Mouse (Mus musculus) embryonic facial prominence, embryonic 10.5 days (tissue): ENCODE results near the gene Dnajc6. TPM values are rescaled to one million over a fixed set of nuclear protein-coding genes. Genes with fewer than 3 reads are reported as not detected.

Experiments
- DNase-seq: peaks from one replicate; pipeline ENCODE4 v3.0.0-alpha.2; 2017; ENCODE audit warnings: low spot score
- H3K27ac ChIP-seq: fragments of 300-500 bp; sonication (generic); replicated peaks from 2 replicates; pipeline ENCODE4 v1.5.1; 2016; ENCODE audit warnings: mild to moderate bottlenecking
- H3K27me3 ChIP-seq: fragments of 300-500 bp; sonication (generic); replicated peaks from 2 replicates; pipeline ENCODE4 v1.6.1; 2016; ENCODE audit warnings: low read depth, mild to moderate bottlenecking; ENCODE audit not compliant: poor library complexity, severe bottlenecking
- H3K36me3 ChIP-seq: fragments of 300-500 bp; sonication (generic); replicated peaks from 2 replicates; pipeline ENCODE4 v1.6.1; 2016; ENCODE audit warnings: mild to moderate bottlenecking, moderate library complexity
- H3K4me1 ChIP-seq: fragments of 300-500 bp; sonication (generic); 2 replicates; pipeline ENCODE4 v1.6.1; 2016
- H3K4me3 ChIP-seq: fragments of 300-500 bp; sonication (generic); 2 replicates; pipeline ENCODE4 v1.5.1; 2016; ENCODE audit warnings: mild to moderate bottlenecking, moderate library complexity
- H3K9me3 ChIP-seq: fragments of 300-500 bp; sonication (generic); 2 replicates; pipeline ENCODE4 v1.6.1; 2016; ENCODE audit warnings: mild to moderate bottlenecking
- WGBS: fragments of 180-500 bp; shearing (Covaris S2); methylation state at CpG from one replicate; pipeline ENCODE4 v1.1.7; 2016; 5-methylcytosine and 5-hydroxymethylcytosine counted together
- polyA plus RNA-seq: library from polyadenylated mRNA; unstranded; fragments of >200 nt; fragmentation: Nextera tagmentation; extraction: Ambion mirVana; gene quantifications from 2 replicates; pipeline ENCODE4 v1.2.1, GENCODE M21; 2016

The Dnajc6 gene
- polyA plus RNA-seq, 1 experiment from 2014 or later = 1.5 TPM

DNA sequence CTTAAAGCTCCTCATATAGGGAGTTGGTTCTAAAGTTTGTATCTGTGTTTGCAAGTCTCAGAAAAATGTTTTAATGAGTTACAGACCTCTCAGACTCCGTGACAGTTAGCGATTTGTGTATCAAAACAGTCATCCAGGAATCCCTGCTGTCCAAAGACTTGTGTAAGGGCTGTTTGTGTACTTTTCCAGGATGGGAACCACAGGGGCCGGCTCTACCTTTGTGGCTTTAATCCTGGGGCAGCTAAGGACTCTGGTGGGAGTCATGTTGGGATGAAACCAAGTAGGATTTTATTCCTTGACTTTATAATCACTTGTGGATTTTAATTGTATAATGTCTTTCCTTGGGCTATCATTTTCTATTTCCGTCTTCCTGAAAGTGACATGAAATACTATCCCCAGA is 55.0 kb downstream of the Dnajc6 start:
- no peak for DNase-seq
- Histone ChIP-seq H3K27me3 (peaks cover 38% of the 10 kb centered on the region), H3K36me3 (no peaks in the 10 kb centered on the region), H3K4me1 (peaks cover 16% of the 10 kb centered on the region), H3K27ac (no peak overlapping the region), H3K9me3 (no peaks in the 10 kb centered on the region), H3K4me3 (no peak overlapping the region)
- 15% methylated on average over 4 of the region's 4 CpGs for WGBS

DNA sequence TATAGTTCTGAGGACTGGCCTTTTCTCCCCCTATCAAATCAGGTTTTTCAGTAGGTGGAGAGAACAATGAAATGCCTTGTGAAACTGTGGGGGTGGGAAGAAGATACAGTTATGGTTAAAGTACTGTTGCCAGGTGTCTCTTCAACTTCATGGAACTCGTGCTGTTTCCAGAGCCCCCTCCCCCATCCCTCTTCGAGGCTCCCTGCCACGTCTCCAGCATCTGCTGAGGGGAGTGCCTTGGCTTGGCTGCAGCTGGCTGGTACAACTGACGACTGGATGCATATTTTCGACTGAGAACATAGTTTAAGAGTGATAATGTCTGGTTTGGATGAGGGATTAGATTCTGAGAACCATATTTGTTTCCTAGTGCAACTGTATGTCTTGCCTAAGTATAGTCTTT is 55.9 kb downstream of the Dnajc6 start:
- Histone ChIP-seq H3K9me3 (no peaks in the 10 kb centered on the region), H3K27me3 (peaks cover 38% of the 10 kb centered on the region), H3K4me3 (no peak overlapping the region), H3K27ac (no peak overlapping the region), H3K36me3 (no peaks in the 10 kb centered on the region), H3K4me1 (peaks cover 16% of the 10 kb centered on the region)
- no peak for DNase-seq
- 21% methylated on average over 5 of the region's 5 CpGs for WGBS

DNA sequence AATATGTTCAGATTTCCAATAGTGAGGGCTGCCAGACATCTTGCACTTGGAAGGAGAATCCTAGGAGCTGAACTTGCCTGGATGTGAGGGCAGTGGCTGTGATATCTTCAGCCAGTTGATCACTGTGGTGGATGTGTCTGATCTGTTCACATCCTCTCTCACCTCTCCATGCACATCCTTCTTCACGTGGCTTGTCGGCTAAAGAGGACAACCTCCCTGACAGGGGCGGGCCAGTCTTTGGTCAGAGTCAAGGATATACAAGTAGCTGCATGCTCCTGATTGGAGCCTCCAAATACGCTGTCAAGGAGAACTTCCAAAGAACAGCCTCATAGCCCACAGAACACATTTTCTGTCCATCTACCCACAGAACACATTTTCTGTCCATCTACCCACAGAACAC is 58.6 kb downstream of the Dnajc6 start:
- H3K36me3 ChIP-seq = no peaks in the 10 kb centered on the region
- no peaks in the 10 kb centered on the region for H3K9me3 ChIP-seq
- WGBS = 87% methylated on average over 4 of the region's 4 CpGs
- H3K4me3 ChIP-seq = no peak overlapping the region
- H3K27ac ChIP-seq = no peak overlapping the region
- H3K27me3 ChIP-seq = peaks cover 16% of the 10 kb centered on the region
- DNase-seq = no peak
- H3K4me1 ChIP-seq = peaks cover 13% of the 10 kb centered on the region

DNA sequence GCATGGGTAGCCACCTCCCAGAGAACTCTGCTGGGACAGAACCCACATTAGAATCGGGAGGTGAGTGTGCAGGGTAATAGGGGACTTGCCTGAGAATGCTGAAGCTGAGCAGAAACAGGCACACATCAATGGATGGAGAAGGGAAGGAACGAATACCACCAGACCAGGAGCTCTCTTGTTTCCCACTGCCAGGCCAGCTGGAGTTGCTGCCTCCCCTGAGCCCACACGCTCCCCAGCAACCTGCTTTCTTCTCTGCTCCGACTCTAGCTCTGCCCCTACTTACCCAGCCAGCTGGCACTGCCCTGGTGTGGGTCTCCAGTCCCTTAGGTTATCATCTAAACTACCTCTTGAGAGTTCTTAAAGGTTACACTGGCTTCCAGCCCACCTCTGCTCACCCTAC is 63.7 kb downstream of the Dnajc6 start:
- no peaks in the 10 kb centered on the region for H3K4me1 ChIP-seq
- no peaks in the 10 kb centered on the region for H3K9me3 ChIP-seq
- no peak overlapping the region for H3K27ac ChIP-seq
- WGBS = 78% methylated on average over 4 of the region's 4 CpGs
- H3K36me3 ChIP-seq = no peaks in the 10 kb centered on the region
- H3K4me3 ChIP-seq = no peak overlapping the region
- H3K27me3 ChIP-seq = 0 out of 2 replicates have a peak, but pooled peaks cover 2% of the 10 kb centered on the region
- DNase-seq = no peak

DNA sequence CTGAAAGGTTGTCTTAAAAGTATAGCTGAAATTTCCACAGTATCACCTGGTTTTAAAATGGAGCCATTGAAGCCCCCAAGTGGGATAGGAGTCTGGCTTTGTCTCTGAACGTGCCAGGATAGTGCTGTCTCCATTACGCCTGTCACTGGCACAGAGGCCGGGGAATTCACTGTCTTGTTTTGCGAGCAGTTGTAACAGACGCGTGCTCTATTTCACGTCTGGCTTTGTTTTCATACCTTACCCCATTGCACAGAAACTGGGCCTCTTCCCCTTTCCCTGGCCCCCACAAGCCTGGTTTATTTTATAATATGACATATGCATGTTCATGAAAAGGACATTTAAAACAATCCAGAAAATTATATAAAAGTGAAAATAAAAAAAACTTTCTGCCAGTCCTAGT is 66.4 kb downstream of the Dnajc6 start:
- no peaks in the 10 kb centered on the region for H3K36me3 ChIP-seq
- H3K9me3 ChIP-seq = no peaks in the 10 kb centered on the region
- DNase-seq = no peak
- H3K4me3 ChIP-seq = no peak overlapping the region
- no peak overlapping the region for H3K27ac ChIP-seq
- 0 out of 2 replicates have a peak, but pooled peaks cover 2% of the 10 kb centered on the region for H3K27me3 ChIP-seq
- WGBS = 84% methylated on average over 7 of the region's 7 CpGs
- no peaks in the 10 kb centered on the region for H3K4me1 ChIP-seq

DNA sequence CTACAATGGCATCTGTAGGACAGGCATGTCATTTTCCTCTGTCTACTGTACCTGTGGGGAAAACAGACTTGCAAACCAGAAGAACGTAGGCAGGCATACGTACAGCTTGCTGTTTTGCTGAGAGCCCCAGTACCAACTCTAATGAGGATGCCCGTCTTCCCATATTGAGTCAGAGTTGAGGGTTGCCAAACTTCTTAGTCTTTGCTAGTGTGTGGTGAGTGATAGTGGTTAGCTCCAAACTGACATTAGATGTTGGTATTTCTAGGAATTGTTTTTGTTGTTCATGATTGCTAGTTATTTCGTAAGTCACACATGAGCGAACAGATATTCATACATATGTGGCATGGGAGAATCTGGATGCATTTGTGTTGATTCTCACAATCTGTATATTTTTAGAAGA is 67.2 kb downstream of the Dnajc6 start:
- no peaks in the 10 kb centered on the region for H3K9me3 ChIP-seq
- no peaks in the 10 kb centered on the region for H3K4me1 ChIP-seq
- WGBS = 94% methylated on average over 5 of the region's 5 CpGs
- DNase-seq = no peak
- 0 out of 2 replicates have a peak, but pooled peaks cover 2% of the 10 kb centered on the region for H3K27me3 ChIP-seq
- H3K27ac ChIP-seq = no peak overlapping the region
- no peaks in the 10 kb centered on the region for H3K36me3 ChIP-seq
- H3K4me3 ChIP-seq = no peak overlapping the region

DNA sequence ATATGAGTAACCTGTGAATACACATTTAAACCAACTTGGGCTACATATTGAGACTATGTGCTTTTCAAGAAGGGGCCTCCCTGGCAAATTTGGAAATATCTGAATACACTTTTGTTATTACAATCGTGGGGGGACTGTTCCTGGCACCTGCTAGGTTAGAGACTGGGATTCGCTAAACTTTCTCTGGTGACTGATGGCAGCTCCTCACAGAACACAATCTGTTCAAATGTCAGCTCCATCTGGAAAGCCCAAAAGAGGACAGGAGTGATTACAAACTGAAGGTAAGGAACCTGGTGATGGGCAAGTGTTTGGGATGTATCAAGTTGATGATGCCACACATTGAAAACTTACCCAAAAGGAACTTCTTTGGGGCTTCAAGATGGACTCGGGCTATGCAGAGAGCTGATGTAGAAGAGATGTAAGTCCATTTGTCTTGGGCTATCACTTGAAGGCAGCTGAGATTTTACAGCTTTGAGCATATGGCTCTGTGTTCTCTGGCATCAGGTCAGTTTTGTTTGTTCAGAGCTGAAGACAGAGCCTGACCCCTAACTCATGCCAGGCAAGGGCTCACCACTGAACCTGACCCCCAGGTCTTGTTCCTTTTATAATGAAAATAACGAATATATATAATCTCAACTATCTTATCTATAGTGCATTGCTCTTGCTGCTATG is 68.4 kb downstream of the Dnajc6 start:
- 86% methylated on average over 4 of the region's 4 CpGs for WGBS
- Histone ChIP-seq H3K9me3 (no peaks in the 10 kb centered on the region), H3K27me3 (0 out of 2 replicates have a peak, but pooled peaks cover 2% of the 10 kb centered on the region), H3K27ac (no peak overlapping the region), H3K4me3 (no peak overlapping the region), H3K36me3 (no peaks in the 10 kb centered on the region), H3K4me1 (no peaks in the 10 kb centered on the region)
- no peak for DNase-seq

DNA sequence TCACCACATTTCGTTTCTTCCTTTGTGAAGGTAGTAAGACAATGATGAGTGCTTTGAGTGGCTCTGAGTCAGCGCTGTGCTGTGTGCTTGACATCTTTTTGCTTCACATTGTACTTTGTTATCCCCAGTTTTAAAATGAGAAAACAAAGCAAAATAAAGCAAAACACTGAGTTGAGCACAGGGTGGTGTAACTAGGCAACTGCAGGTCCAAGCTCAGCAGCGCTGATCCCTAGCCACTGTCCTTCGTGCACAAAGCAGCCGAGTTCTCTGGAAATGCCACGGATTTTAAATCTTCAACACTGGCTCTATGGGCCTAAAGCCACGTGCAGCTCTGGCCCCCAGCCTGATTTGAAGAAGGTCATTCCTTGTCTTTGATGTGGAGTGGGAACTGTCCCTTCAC is 72.6 kb downstream of the Dnajc6 start:
- WGBS = 70% methylated on average over 7 of the region's 7 CpGs

GRCm38 (mm10) chr4:101572142-101572541 is 75.7 kb downstream of the Dnajc6 start:
- no peaks in the 10 kb centered on the region for H3K36me3 ChIP-seq
- no peak overlapping the region for H3K27ac ChIP-seq
- no peaks in the 10 kb centered on the region for H3K27me3 ChIP-seq
- no peaks in the 10 kb centered on the region for H3K4me1 ChIP-seq
- DNase-seq = no peak
- H3K4me3 ChIP-seq = no peak overlapping the region
- WGBS = 76% methylated on average over 2 of the region's 2 CpGs
- H3K9me3 ChIP-seq = no peaks in the 10 kb centered on the region

More for the DNA sequence above, 72.6 kb downstream of the Dnajc6 start:
- no peaks in the 10 kb centered on the region for H3K9me3 ChIP-seq
- H3K4me1 ChIP-seq = no peaks in the 10 kb centered on the region
- H3K4me3 ChIP-seq = no peak overlapping the region
- no peak overlapping the region for H3K27ac ChIP-seq
- no peaks in the 10 kb centered on the region for H3K36me3 ChIP-seq
- no peaks in the 10 kb centered on the region for H3K27me3 ChIP-seq
- no peak for DNase-seq

- Histone ChIP-seq H3K36me3 (no peaks in the 10 kb centered on the region), H3K27me3 (no peaks in the 10 kb centered on the region), H3K27ac (no peak overlapping the region), H3K4me3 (no peak overlapping the region), H3K4me1 (no peaks in the 10 kb centered on the region), H3K9me3 (no peaks in the 10 kb centered on the region)
- 91% methylated on average over 5 of the region's 5 CpGs for WGBS
- DNase-seq = no peak
These were observed 78.9 kb downstream of the Dnajc6 start for GRCm38 (mm10) chr4:101575307-101575706.

DNA sequence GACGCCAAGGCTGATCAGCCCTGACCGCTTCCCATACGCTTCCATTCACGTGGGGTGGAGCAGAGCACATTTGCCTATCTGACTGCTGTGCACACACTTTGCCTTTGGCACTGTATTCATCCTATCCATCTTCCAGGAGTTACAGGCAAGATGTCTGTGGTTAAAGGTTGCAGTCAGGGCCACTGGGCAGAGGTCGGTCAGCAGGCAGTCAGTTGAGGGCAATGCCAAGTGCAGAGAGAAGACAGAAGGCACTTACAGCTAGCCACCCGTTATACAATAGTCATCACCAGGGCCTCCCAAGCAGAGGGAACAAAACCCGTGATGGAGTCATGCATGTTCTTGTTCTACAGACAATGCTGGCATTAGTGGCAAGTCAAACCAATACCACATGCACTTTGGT is 82.3 kb downstream of the Dnajc6 start:
- Histone ChIP-seq H3K27me3 (no peaks in the 10 kb centered on the region), H3K4me3 (no peak overlapping the region), H3K4me1 (no peaks in the 10 kb centered on the region), H3K27ac (no peak overlapping the region), H3K9me3 (no peaks in the 10 kb centered on the region), H3K36me3 (no peaks in the 10 kb centered on the region)
- WGBS = 85% methylated on average over 7 of the region's 7 CpGs
- DNase-seq = no peak

DNA sequence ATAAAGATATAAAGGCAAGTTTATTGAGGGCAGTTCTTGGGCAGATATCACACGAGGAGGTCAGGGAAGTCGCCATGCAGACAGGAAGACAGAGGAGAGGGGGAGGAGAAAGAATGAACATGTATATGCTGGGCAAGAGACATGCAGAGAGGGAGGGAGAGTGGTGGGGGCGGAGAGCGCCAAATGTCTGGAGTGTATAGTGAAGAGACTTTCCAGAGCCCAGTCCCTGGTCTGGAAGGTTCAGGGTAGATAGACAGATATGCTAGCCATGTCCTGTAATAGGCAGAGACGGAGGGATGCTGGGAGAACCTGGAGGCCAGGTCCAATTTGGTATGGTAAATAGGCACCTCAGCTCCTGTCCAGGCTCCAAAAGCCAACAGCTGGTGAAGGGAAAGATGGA is 83.1 kb downstream of the Dnajc6 start:
- 81% methylated on average over 5 of the region's 5 CpGs for WGBS
- Histone ChIP-seq H3K27ac (no peak overlapping the region), H3K9me3 (no peaks in the 10 kb centered on the region), H3K4me3 (no peak overlapping the region), H3K27me3 (no peaks in the 10 kb centered on the region), H3K36me3 (no peaks in the 10 kb centered on the region), H3K4me1 (no peaks in the 10 kb centered on the region)
- DNase-seq = no peak

GRCm38 (mm10) chr4:101581156-101581555 is 84.7 kb downstream of the Dnajc6 start:
- Histone ChIP-seq H3K9me3 (no peaks in the 10 kb centered on the region), H3K36me3 (no peaks in the 10 kb centered on the region), H3K27me3 (no peaks in the 10 kb centered on the region), H3K4me3 (no peak overlapping the region), H3K27ac (no peak overlapping the region), H3K4me1 (peaks cover 10% of the 10 kb centered on the region)
- 85% methylated on average over 4 of the region's 4 CpGs for WGBS
- no peak for DNase-seq
